Mouse (Mus musculus): ENCODE measurements at regions not wholly inside any gene's neighbourhood (a gene's known extent, or its start where the extent isn't known, plus 50 kb on each side); places are given as distances from the start of the nearest gene placed in this dataset.

DNA sequence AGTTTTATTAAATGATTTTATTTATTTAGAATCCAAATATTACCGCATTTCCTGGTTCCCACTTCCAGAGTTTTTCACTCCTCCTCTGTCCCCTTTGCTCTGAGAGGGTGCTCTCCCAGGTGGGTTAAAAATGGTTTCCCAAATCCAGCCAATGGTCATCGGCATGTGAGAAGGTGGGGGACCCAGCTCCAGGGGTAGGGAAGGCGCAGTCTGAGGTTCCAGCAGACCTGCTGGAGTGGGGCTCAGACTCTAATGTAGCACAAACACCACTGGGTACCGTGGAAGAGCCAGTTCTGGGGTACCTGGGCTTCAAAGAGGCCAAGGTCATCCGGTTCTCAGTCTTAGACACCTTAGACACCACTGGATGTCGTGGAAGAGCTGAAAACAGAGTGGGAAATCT lies 875.6 kb downstream of the Fscb start:
- Histone ChIP-seq H3K9ac (ENCODE audit: insufficient read depth, low read depth, low read length, poor library complexity, severe bottlenecking) (no peak overlapping the region), H3K4me1 (ENCODE audit: control insufficient read depth in 2 of 2, insufficient read depth in 2 of 2, low read length in 2 of 2, poor library complexity in 1 of 2) (no peaks in the 10 kb centered on the region), H3K9me3 (ENCODE audit: control insufficient read depth, insufficient read depth, low read depth, low read length) (no peaks in the 10 kb centered on the region), H3K27ac (ENCODE audit: insufficient read depth, low read depth, low read length, poor library complexity, severe bottlenecking) (no peak overlapping the region), H3K36me3 (ENCODE audit: control insufficient read depth, insufficient read depth, low read length, poor library complexity, severe bottlenecking) (no peaks in the 10 kb centered on the region), H3K4me3 (ENCODE audit: insufficient read depth in 1 of 2, low read depth in 1 of 2, low read length in 2 of 2, poor library complexity in 1 of 2, severe bottlenecking in 1 of 2) (no peak overlapping the region)
- no peak for DNase-seq (ENCODE audit: low read depth, low spot score)
- in situ Hi-C loops (cut with MboI; ENCODE audit: low sequenced_read_pairs in 2 of 2, unreplicated experiment in 2 of 2) = no loop called here
- TF ChIP-seq ZC3H11A (IDR thresholded peaks at IDR 0.05; ENCODE audit: borderline replicate concordance, low read depth, low read length) (no peak), ZNF384 (IDR thresholded peaks at IDR 0.05; ENCODE audit: low read depth, low read length) (no peak), CHD2 (IDR thresholded peaks at IDR 0.05; ENCODE audit: low read depth, low read length) (no peak), MAFK (IDR thresholded peaks at IDR 0.05; ENCODE audit: insufficient read depth, low read depth, low read length) (no peak), HCFC1 (IDR thresholded peaks at IDR 0.05; ENCODE audit: borderline replicate concordance, insufficient read depth, low read length) (no peak)

DNA sequence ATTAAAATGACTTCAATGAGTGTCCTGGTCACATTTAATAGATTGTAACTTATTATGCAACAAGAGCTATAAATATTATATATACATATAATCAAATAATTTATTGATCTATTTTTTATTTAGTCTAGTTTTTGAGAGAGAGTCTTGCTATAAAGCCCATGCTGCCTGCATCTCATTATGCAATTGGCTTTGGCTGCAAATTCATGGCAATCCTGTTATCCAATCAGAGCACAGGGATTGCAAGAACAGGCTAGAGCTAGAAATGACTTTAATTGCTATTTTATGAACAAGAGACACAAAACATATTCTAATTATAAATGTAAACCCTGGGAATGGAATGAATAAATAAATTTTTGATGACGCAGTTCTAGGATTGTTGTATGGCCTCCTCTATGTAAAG lies 919.8 kb downstream of the Fscb start:
- Histone ChIP-seq H3K27ac (ENCODE audit: insufficient read depth, low read depth, low read length, poor library complexity, severe bottlenecking) (no peak overlapping the region), H3K9me3 (ENCODE audit: control insufficient read depth, insufficient read depth, low read depth, low read length) (no peaks in the 10 kb centered on the region), H3K4me1 (ENCODE audit: control insufficient read depth in 2 of 2, insufficient read depth in 2 of 2, low read length in 2 of 2, poor library complexity in 1 of 2) (no peaks in the 10 kb centered on the region), H3K9ac (ENCODE audit: insufficient read depth, low read depth, low read length, poor library complexity, severe bottlenecking) (no peak overlapping the region), H3K36me3 (ENCODE audit: control insufficient read depth, insufficient read depth, low read length, poor library complexity, severe bottlenecking) (no peaks in the 10 kb centered on the region), H3K4me3 (ENCODE audit: insufficient read depth in 1 of 2, low read depth in 1 of 2, low read length in 2 of 2, poor library complexity in 1 of 2, severe bottlenecking in 1 of 2) (no peak overlapping the region)
- no peak for TF ChIP-seq ZNF384 (IDR thresholded peaks at IDR 0.05; ENCODE audit: low read depth, low read length)
- TF ChIP-seq CHD2 (IDR thresholded peaks at IDR 0.05; ENCODE audit: low read depth, low read length) = no peak
- TF ChIP-seq HCFC1 (IDR thresholded peaks at IDR 0.05; ENCODE audit: borderline replicate concordance, insufficient read depth, low read length) = no peak
- no peak for TF ChIP-seq MAFK (IDR thresholded peaks at IDR 0.05; ENCODE audit: insufficient read depth, low read depth, low read length)
- DNase-seq (ENCODE audit: low read depth, low spot score) = no peak
- in situ Hi-C loops (cut with MboI; ENCODE audit: low sequenced_read_pairs in 2 of 2, unreplicated experiment in 2 of 2) = no loop called here

DNA sequence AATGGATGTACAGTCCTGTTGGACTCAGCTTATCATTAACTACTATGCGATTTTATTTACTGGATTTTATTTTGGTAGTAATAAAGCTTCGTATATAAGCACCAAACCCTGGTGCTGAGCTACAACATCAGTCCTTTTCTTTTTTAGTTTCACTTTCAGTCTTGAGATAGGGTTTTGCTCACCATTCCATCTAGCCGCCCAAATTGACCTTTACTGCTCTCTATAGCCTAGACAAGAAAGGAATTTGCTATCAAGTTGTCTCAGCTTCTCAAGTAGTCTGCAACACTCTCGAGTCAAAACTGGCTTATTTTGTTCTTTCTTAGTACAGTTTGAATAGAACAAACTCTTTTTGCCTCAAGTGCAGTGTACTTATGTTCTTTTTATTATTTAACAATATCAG lies 921.7 kb downstream of the Fscb start:
- no peaks in the 10 kb centered on the region for H3K36me3 ChIP-seq (ENCODE audit: control insufficient read depth, insufficient read depth, low read length, poor library complexity, severe bottlenecking)
- TF ChIP-seq MAFK (IDR thresholded peaks at IDR 0.05; ENCODE audit: insufficient read depth, low read depth, low read length) (no peak), CHD2 (IDR thresholded peaks at IDR 0.05; ENCODE audit: low read depth, low read length) (no peak), HCFC1 (IDR thresholded peaks at IDR 0.05; ENCODE audit: borderline replicate concordance, insufficient read depth, low read length) (no peak), ZNF384 (IDR thresholded peaks at IDR 0.05; ENCODE audit: low read depth, low read length) (no peak), ZC3H11A (IDR thresholded peaks at IDR 0.05; ENCODE audit: borderline replicate concordance, low read depth, low read length) (no peak)
- in situ Hi-C loops (cut with MboI; ENCODE audit: low sequenced_read_pairs in 2 of 2, unreplicated experiment in 2 of 2) = no loop called here
- H3K9me3 ChIP-seq (ENCODE audit: control insufficient read depth, insufficient read depth, low read depth, low read length) = no peaks in the 10 kb centered on the region
- DNase-seq (ENCODE audit: low read depth, low spot score) = no peak
- H3K4me3 ChIP-seq (ENCODE audit: insufficient read depth in 1 of 2, low read depth in 1 of 2, low read length in 2 of 2, poor library complexity in 1 of 2, severe bottlenecking in 1 of 2) = no peak overlapping the region
- H3K27ac ChIP-seq (ENCODE audit: insufficient read depth, low read depth, low read length, poor library complexity, severe bottlenecking) = no peak overlapping the region
- no peak overlapping the region for H3K9ac ChIP-seq (ENCODE audit: insufficient read depth, low read depth, low read length, poor library complexity, severe bottlenecking)
- no peaks in the 10 kb centered on the region for H3K4me1 ChIP-seq (ENCODE audit: control insufficient read depth in 2 of 2, insufficient read depth in 2 of 2, low read length in 2 of 2, poor library complexity in 1 of 2)

DNA sequence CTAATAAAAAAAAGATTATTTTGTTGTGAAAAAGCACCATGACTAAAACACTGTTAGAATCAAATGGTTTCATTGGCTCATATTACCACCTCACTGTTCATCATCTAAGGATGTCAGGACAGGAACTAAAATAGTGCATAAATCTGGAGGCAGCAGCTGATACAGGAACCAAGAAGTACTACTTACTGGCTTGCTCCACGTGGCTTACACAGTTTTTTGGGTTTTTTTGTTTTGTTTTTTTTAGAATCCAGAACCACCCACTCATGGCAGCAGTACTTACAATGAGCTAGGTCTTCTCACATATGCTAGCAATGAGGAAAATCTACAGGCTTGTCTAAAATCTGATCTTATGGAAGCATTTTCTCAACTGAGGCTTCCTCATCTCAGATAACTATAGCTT lies 940.4 kb downstream of the Fscb start:
- H3K4me3 ChIP-seq (ENCODE audit: insufficient read depth in 1 of 2, low read depth in 1 of 2, low read length in 2 of 2, poor library complexity in 1 of 2, severe bottlenecking in 1 of 2) = no peak overlapping the region
- H3K36me3 ChIP-seq (ENCODE audit: control insufficient read depth, insufficient read depth, low read length, poor library complexity, severe bottlenecking) = no peaks in the 10 kb centered on the region
- H3K9me3 ChIP-seq (ENCODE audit: control insufficient read depth, insufficient read depth, low read depth, low read length) = no peaks in the 10 kb centered on the region
- no peaks in the 10 kb centered on the region for H3K4me1 ChIP-seq (ENCODE audit: control insufficient read depth in 2 of 2, insufficient read depth in 2 of 2, low read length in 2 of 2, poor library complexity in 1 of 2)
- in situ Hi-C loops (cut with MboI; ENCODE audit: low sequenced_read_pairs in 2 of 2, unreplicated experiment in 2 of 2) = no loop called here
- no peak overlapping the region for H3K9ac ChIP-seq (ENCODE audit: insufficient read depth, low read depth, low read length, poor library complexity, severe bottlenecking)
- no peak for DNase-seq (ENCODE audit: low read depth, low spot score)
- H3K27ac ChIP-seq (ENCODE audit: insufficient read depth, low read depth, low read length, poor library complexity, severe bottlenecking) = no peak overlapping the region
- TF ChIP-seq CHD2 (IDR thresholded peaks at IDR 0.05; ENCODE audit: low read depth, low read length) = no peak
- no peak for TF ChIP-seq ZNF384 (IDR thresholded peaks at IDR 0.05; ENCODE audit: low read depth, low read length)
- TF ChIP-seq MAFK (IDR thresholded peaks at IDR 0.05; ENCODE audit: insufficient read depth, low read depth, low read length) = no peak
- TF ChIP-seq ZC3H11A (IDR thresholded peaks at IDR 0.05; ENCODE audit: borderline replicate concordance, low read depth, low read length) = no peak
- no peak for TF ChIP-seq HCFC1 (IDR thresholded peaks at IDR 0.05; ENCODE audit: borderline replicate concordance, insufficient read depth, low read length)

DNA sequence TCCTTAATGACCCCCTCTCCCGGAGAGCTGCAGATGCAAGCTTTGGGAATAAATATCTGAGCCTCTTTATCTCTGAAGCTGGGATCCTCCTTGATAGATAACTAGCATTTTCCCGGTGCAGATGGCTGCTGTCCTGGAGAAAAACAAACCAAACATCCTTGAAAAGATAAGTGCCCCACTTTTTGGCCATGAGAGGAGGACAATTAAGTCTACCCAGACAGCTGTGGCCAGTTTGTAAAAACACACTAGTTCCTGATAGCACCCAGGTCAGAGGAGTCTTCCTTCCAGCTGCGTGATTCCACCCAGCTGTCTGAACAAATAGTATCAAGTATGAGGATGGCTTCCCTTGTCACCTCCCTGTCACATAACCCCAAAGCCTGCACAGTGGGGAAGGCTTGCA lies 970.7 kb downstream of the Fscb start:
- no peaks in the 10 kb centered on the region for H3K9me3 ChIP-seq (ENCODE audit: control insufficient read depth, insufficient read depth, low read depth, low read length)
- no peaks in the 10 kb centered on the region for H3K4me1 ChIP-seq (ENCODE audit: control insufficient read depth in 2 of 2, insufficient read depth in 2 of 2, low read length in 2 of 2, poor library complexity in 1 of 2)
- TF ChIP-seq ZNF384 (IDR thresholded peaks at IDR 0.05; ENCODE audit: low read depth, low read length) (no peak), ZC3H11A (IDR thresholded peaks at IDR 0.05; ENCODE audit: borderline replicate concordance, low read depth, low read length) (no peak), MAFK (IDR thresholded peaks at IDR 0.05; ENCODE audit: insufficient read depth, low read depth, low read length) (no peak), HCFC1 (IDR thresholded peaks at IDR 0.05; ENCODE audit: borderline replicate concordance, insufficient read depth, low read length) (no peak), CHD2 (IDR thresholded peaks at IDR 0.05; ENCODE audit: low read depth, low read length) (no peak)
- in situ Hi-C loops (cut with MboI; ENCODE audit: low sequenced_read_pairs in 2 of 2, unreplicated experiment in 2 of 2) = no loop called here
- no peak for DNase-seq (ENCODE audit: low read depth, low spot score)
- H3K27ac ChIP-seq (ENCODE audit: insufficient read depth, low read depth, low read length, poor library complexity, severe bottlenecking) = no peak overlapping the region
- H3K4me3 ChIP-seq (ENCODE audit: insufficient read depth in 1 of 2, low read depth in 1 of 2, low read length in 2 of 2, poor library complexity in 1 of 2, severe bottlenecking in 1 of 2) = no peak overlapping the region
- H3K36me3 ChIP-seq (ENCODE audit: control insufficient read depth, insufficient read depth, low read length, poor library complexity, severe bottlenecking) = no peaks in the 10 kb centered on the region
- H3K9ac ChIP-seq (ENCODE audit: insufficient read depth, low read depth, low read length, poor library complexity, severe bottlenecking) = no peak overlapping the region
